ENCODE assay signal across 15 mouse cellular contexts in genomic region chr2:15931924-15932323, GRCm38 (mm10).
"Had no signal": no experiment of that assay in that cellular context is flagged by ENCODE, and none has a peak within 500 bp of the region (broad histone marks: within the 10 kb centered on the region; RNA-seq: fewer than 3 reads in every experiment).

No protein-coding gene starts in this region.

- H3K4me3 ChIP-seq: midbrain, embryonic 10.5 days; midbrain, embryonic 12.5 days; myocyte; neural tube, embryonic 13.5 days; neural tube, embryonic 15.5 days; stomach, embryonic 15.5 days had no signal

- H3K4me1 ChIP-seq: midbrain, embryonic 10.5 days; neural tube, embryonic 13.5 days; stomach, embryonic 15.5 days had no signal

- H3K36me3 ChIP-seq: midbrain, embryonic 10.5 days; midbrain, embryonic 12.5 days; neural tube, embryonic 13.5 days; neural tube, embryonic 15.5 days; stomach, embryonic 15.5 days had no signal

- H3K27ac ChIP-seq: midbrain, embryonic 10.5 days; midbrain, embryonic 12.5 days; neural tube, embryonic 13.5 days; neural tube, embryonic 15.5 days; stomach, embryonic 15.5 days; stomach, postnatal 0 days had no signal

- H3K4me2 ChIP-seq: lung, embryonic 14.5 days; midbrain, embryonic 12.5 days; neural tube, embryonic 13.5 days; neural tube, embryonic 15.5 days; stomach, embryonic 15.5 days had no signal

- H3K9me3 ChIP-seq: midbrain, embryonic 10.5 days; midbrain, embryonic 12.5 days; neural tube, embryonic 13.5 days; neural tube, embryonic 15.5 days; stomach, embryonic 15.5 days had no signal

- H3K9ac ChIP-seq: lung, embryonic 14.5 days; midbrain, embryonic 12.5 days; neural tube, embryonic 13.5 days; neural tube, embryonic 15.5 days; stomach, embryonic 15.5 days had no signal

- DNase-seq: lung, adult 18-20 months; lung, embryonic 14.5 days; lung, postnatal 10 days; lung, postnatal 4 days; right cerebral cortex, postnatal 14 days; thymus, adult 2 months; thymus, postnatal 25 days; thymus, postnatal 4 days had no signal

- H3K27me3 ChIP-seq: midbrain, embryonic 12.5 days; neural tube, embryonic 13.5 days; neural tube, embryonic 15.5 days; stomach, embryonic 15.5 days had no signal
